Mouse (Mus musculus) liver, postnatal 0 days (tissue): ENCODE measurements at regions not wholly inside any gene's neighbourhood (a gene's known extent, or its start where the extent isn't known, plus 50 kb on each side); places are given as distances from the start of the nearest gene placed in this dataset.

Experiments used
- ATAC-seq: fragments of 200-750 bp; cut with Nextera tagmentation; 2 replicates; pipeline ENCODE4 v1.8.0; 2017; ENCODE audit warnings: mild to moderate bottlenecking, moderate library complexity
- DNase-seq: peaks from one replicate; pipeline ENCODE4 v3.0.0-alpha.2; 2016
- H3K27ac ChIP-seq: fragments of 300-500 bp; sonication (generic); 2 replicates; pipeline ENCODE4 v1.5.1; 2014; ENCODE audit warnings: antibody characterized with exemption, moderate library complexity, mild to moderate bottlenecking, low read depth
- H3K27me3 ChIP-seq: fragments of 300-500 bp; sonication (generic); 2 replicates; pipeline ENCODE4 v1.6.1; 2014; ENCODE audit warnings: low read length, control low read depth, mixed read lengths; ENCODE audit not compliant: insufficient read depth
- H3K36me3 ChIP-seq: fragments of 300-500 bp; sonication (generic); replicated peaks from 2 replicates; pipeline ENCODE4 v1.6.1; 2014; ENCODE audit warnings: mild to moderate bottlenecking, control low read depth, low read length, moderate library complexity, mixed read lengths; ENCODE audit not compliant: insufficient read depth
- H3K4me1 ChIP-seq: fragments of 300-500 bp; sonication (generic); 2 replicates; pipeline ENCODE4 v1.6.1; 2014; ENCODE audit warnings: antibody characterized with exemption, mild to moderate bottlenecking, control low read depth; ENCODE audit not compliant: insufficient read depth
- H3K4me2 ChIP-seq: fragments of 300-500 bp; sonication (generic); 2 replicates; pipeline ENCODE4 v1.6.1; 2014; ENCODE audit warnings: low read depth, mild to moderate bottlenecking, low read length, moderate library complexity, mixed read lengths
- H3K4me3 ChIP-seq: fragments of 300-500 bp; sonication (generic); 2 replicates; pipeline ENCODE4 v1.5.1; 2014; ENCODE audit warnings: low read depth, low read length
- H3K9ac ChIP-seq: fragments of 300-500 bp; sonication (generic); replicated peaks from 2 replicates; pipeline ENCODE4 v1.6.1; 2014; ENCODE audit warnings: mild to moderate bottlenecking, moderate library complexity
- H3K9me3 ChIP-seq: fragments of 300-500 bp; sonication (generic); 2 replicates; pipeline ENCODE4 v1.6.1; 2016; ENCODE audit warnings: mild to moderate bottlenecking, control low read depth, low read length, mixed read lengths
- CTCF ChIP-seq: sonication (generic); IDR thresholded peaks from 2 replicates; pipeline ENCODE4 v1.5.1; 2016; ENCODE audit warnings: antibody characterized with exemption, low read depth
- EP300 ChIP-seq: IDR thresholded peaks from 2 replicates; pipeline ENCODE4 v1.6.1; 2016; ENCODE audit warnings: antibody characterized with exemption, low read depth, mild to moderate bottlenecking
- WGBS: fragments of 180-500 bp; shearing (Covaris S2); extraction: QIAGEN DNeasy Blood & Tissue Kit; methylation state at CpG from one replicate; pipeline ENCODE4 v1.1.7; 2014; ENCODE audit not compliant: insufficient replicate concordance; 5-methylcytosine and 5-hydroxymethylcytosine counted together

- Histone ChIP-seq H3K4me3 (no peak overlapping the region), H3K27me3 (no peaks in the 10 kb centered on the region), H3K4me1 (no peaks in the 10 kb centered on the region), H3K36me3 (no peaks in the 10 kb centered on the region), H3K9ac (no peak overlapping the region), H3K27ac (no peak overlapping the region), H3K9me3 (no peaks in the 10 kb centered on the region), H3K4me2 (no peak overlapping the region)
- no peak for DNase-seq
- TF ChIP-seq EP300 = no peak
- TF ChIP-seq CTCF = no peak
- 73% methylated on average over 2 of the region's 2 CpGs for WGBS
- no peak for ATAC-seq
These were observed 347.2 kb downstream of the Tmem232 start for GRCm38 (mm10) chr17:65193341-65193740.

DNA sequence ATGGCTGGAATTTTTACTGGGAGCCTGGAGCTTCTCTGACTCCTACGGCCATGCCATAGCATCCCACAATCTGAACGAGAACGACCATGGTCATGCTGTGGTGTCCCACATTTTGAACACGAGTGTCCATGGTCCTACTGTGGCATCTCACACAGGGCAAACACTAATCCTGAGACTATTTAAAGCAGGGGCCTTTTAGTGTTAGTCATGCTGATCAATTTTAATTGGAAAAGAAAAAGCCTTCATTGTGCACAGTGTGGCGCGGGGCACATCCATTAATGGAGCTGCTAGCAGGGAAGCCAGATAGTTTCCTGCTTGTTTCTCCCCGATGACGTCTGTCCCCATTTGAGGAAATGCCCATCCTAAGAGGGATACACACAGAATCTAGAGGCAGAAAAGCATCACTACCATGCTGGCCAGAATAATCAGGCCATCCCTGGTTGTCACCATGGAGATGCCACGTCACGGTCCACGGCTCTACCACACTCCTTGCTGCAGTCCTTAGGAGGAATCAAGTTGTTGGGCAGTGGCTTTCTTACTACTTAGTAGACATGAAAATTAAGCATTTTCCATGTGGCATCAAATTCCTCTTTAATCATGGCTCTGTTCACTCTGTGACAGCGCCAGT, 348.0 kb downstream of the Tmem232 start:
- ATAC-seq (no peak), DNase-seq (no peak)
- Histone ChIP-seq H3K4me3 (no peak overlapping the region), H3K27ac (no peak overlapping the region), H3K9me3 (no peaks in the 10 kb centered on the region), H3K4me1 (no peaks in the 10 kb centered on the region), H3K9ac (no peak overlapping the region), H3K27me3 (no peaks in the 10 kb centered on the region), H3K4me2 (no peak overlapping the region), H3K36me3 (no peaks in the 10 kb centered on the region)
- 85% methylated on average over 12 of the region's 12 CpGs for WGBS
- TF ChIP-seq EP300 (no peak), CTCF (no peak)

GRCm38 (mm10) chr17:65190839-65191591, 349.6 kb downstream of the Tmem232 start:
- Histone ChIP-seq H3K4me1 (no peaks in the 10 kb centered on the region), H3K27ac (no peak overlapping the region), H3K9me3 (no peaks in the 10 kb centered on the region), H3K36me3 (no peaks in the 10 kb centered on the region), H3K9ac (no peak overlapping the region), H3K4me3 (no peak overlapping the region), H3K27me3 (no peaks in the 10 kb centered on the region), H3K4me2 (no peak overlapping the region)
- 75% methylated on average over 12 of the region's 12 CpGs for WGBS
- TF ChIP-seq CTCF (no peak), EP300 (no peak)
- no peak for ATAC-seq
- no peak for DNase-seq

GRCm38 (mm10) chr17:65181164-65181563, 345.3 kb upstream of the 4930583I09Rik start:
- Histone ChIP-seq H3K4me2 (no peak overlapping the region), H3K9me3 (no peaks in the 10 kb centered on the region), H3K4me3 (no peak overlapping the region), H3K4me1 (no peaks in the 10 kb centered on the region), H3K27me3 (no peaks in the 10 kb centered on the region), H3K9ac (no peak overlapping the region), H3K27ac (no peak overlapping the region), H3K36me3 (no peaks in the 10 kb centered on the region)
- TF ChIP-seq CTCF (no peak), EP300 (no peak)
- ATAC-seq = no peak
- WGBS = 71% methylated on average over 4 of the region's 4 CpGs
- DNase-seq = no peak

DNA sequence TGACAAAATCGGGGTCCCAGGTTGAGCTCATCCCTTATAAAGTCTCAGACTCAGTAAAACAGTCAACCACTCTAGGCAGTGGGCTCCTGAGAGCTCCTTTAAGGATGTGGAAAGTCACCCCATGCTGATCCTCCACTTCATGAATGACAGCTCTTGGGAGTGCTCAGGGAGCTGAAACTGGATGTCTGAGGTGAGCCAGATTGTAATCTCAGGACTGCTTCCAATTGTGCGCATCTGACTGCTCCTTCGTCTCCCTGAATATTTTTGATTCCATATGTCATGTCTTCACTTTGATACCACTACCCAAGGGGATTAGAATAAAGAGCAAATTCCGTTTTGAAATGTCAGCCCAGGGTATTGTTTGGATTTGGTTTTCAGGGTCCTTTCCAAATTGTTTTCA, 339.9 kb upstream of the 4930583I09Rik start:
- no peaks in the 10 kb centered on the region for H3K27me3 ChIP-seq
- DNase-seq (no peak), ATAC-seq (no peak)
- H3K36me3 ChIP-seq = no peaks in the 10 kb centered on the region
- 59% methylated on average over 4 of the region's 4 CpGs for WGBS
- H3K4me1 ChIP-seq = no peaks in the 10 kb centered on the region
- H3K9me3 ChIP-seq = peaks cover 4% of the 10 kb centered on the region; the same call in 1 of the 2 replicates
- no peak overlapping the region for H3K4me3 ChIP-seq
- no peak overlapping the region for H3K27ac ChIP-seq
- H3K9ac ChIP-seq = no peak overlapping the region
- TF ChIP-seq EP300 (no peak), CTCF (no peak)
- no peak overlapping the region for H3K4me2 ChIP-seq

DNA sequence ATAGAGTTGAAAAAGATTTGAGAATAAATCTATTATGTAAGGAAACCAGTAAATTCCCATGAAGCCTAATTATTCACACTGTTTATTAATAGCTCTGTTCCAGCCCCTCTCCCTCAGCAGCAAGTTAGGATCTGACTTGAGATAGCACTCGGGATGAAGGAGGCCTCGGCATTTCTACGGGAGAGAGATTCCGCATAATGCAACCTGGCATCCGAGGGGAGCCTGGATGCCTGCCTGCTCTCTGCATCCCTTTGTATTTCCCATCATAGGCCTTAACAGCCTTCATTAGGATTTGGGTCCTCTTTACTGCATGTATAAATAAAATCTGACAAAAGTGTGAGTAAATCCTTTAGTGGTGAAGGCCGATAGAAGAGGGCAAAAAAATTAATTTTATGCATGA, 338.2 kb upstream of the 4930583I09Rik start:
- H3K9ac ChIP-seq = no peak overlapping the region
- H3K4me1 ChIP-seq = no peaks in the 10 kb centered on the region
- H3K4me3 ChIP-seq = no peak overlapping the region
- no peak for DNase-seq
- H3K36me3 ChIP-seq = no peaks in the 10 kb centered on the region
- H3K9me3 ChIP-seq = peaks cover 4% of the 10 kb centered on the region; the same call in 1 of the 2 replicates
- no peak overlapping the region for H3K4me2 ChIP-seq
- no peak overlapping the region for H3K27ac ChIP-seq
- TF ChIP-seq EP300 (no peak), CTCF (no peak)
- no peak for ATAC-seq
- H3K27me3 ChIP-seq = no peaks in the 10 kb centered on the region
- WGBS = 90% methylated on average over 6 of the region's 6 CpGs
